Mouse (Mus musculus) C2C12 (cell line): ENCODE measurements at regions not wholly inside any gene's neighbourhood (a gene's known extent, or its start where the extent isn't known, plus 50 kb on each side); places are given as distances from the start of the nearest gene placed in this dataset.

Experiments used
- H3K27me3 ChIP-seq: one replicate; pipeline ENCODE4 v1.6.1; 2011; ENCODE audit not compliant: control insufficient read depth, insufficient read depth, insufficient read length
- H3K36me3 ChIP-seq: one replicate; pipeline ENCODE4 v1.6.1; 2011; ENCODE audit not compliant: control insufficient read depth, insufficient read depth
- H3K4me3 ChIP-seq: one replicate; pipeline ENCODE4 v1.5.1; 2011; ENCODE audit warnings: mild to moderate bottlenecking, control low read depth; ENCODE audit not compliant: poor library complexity, insufficient read depth, severe bottlenecking
- H3K79me2 ChIP-seq: one replicate; pipeline ENCODE4 v1.6.1; 2011; ENCODE audit not compliant: control insufficient read depth, insufficient read depth
- H3K79me3 ChIP-seq: one replicate; pipeline ENCODE4 v1.6.1; 2011; ENCODE audit warnings: low read depth, control low read depth
- H3ac ChIP-seq: one replicate; pipeline ENCODE3; 2011; ENCODE audit warnings: low read depth; ENCODE audit not compliant: control insufficient read depth, insufficient read length
- CEBPB ChIP-seq: IDR thresholded peaks from one replicate; pipeline ENCODE4 v1.6.1; 2011; ENCODE audit warnings: low read depth, mild to moderate bottlenecking, control low read depth, moderate library complexity
- CTCF ChIP-seq: IDR thresholded peaks from one replicate; pipeline ENCODE4 v1.5.1; 2011; ENCODE audit not compliant: control insufficient read depth, insufficient read depth, insufficient read length
- FOSL1 ChIP-seq: IDR thresholded peaks from one replicate; pipeline ENCODE4 v1.8.0; 2011; ENCODE audit warnings: mild to moderate bottlenecking, low read length; ENCODE audit not compliant: poor library complexity, insufficient read depth, severe bottlenecking
- MAX ChIP-seq: IDR thresholded peaks from one replicate; pipeline ENCODE4 v1.6.1; 2011; ENCODE audit warnings: mild to moderate bottlenecking, control low read depth
- MYOD1 ChIP-seq: IDR thresholded peaks from one replicate; pipeline ENCODE4 v1.6.1; 2011; ENCODE audit warnings: low read depth; ENCODE audit not compliant: control insufficient read depth, insufficient read length
- MYOG ChIP-seq: IDR thresholded peaks from one replicate; pipeline ENCODE4 v1.6.1; 2011; ENCODE audit not compliant: control insufficient read depth, insufficient read length; ENCODE audit errors: extremely low read depth
- USF1 ChIP-seq: IDR thresholded peaks from one replicate; pipeline ENCODE4 v1.6.1; 2011; ENCODE audit warnings: low read depth, mild to moderate bottlenecking, control low read depth, moderate library complexity

DNA sequence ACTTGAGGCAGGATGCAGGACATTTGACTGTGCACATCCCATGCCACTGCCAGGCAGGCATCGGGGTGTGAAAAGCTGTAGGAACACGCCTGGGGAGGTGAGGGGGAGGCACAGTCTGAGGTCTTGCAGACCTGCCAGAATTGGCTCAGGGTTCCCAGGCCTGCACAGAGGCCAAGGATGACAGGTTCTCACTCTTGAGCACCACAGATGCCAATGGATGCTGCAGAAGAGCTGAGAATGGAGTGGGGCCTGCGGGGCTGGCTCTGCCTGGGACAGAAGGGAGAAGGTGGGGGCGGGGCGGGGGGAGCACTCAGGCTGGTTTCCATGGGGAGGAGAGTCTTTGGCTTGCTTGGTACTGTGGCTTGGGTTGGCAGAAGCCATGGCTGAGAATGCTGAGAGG is 469.2 kb upstream of the Syt1 start:
- no peaks in the 10 kb centered on the region for H3K79me2 ChIP-seq
- H3K79me3 ChIP-seq: no peaks in the 10 kb centered on the region
- H3ac ChIP-seq: no peak overlapping the region
- H3K4me3 ChIP-seq: no peak overlapping the region
- no peak for TF ChIP-seq FOSL1
- H3K36me3 ChIP-seq: no peaks in the 10 kb centered on the region
- H3K27me3 ChIP-seq: no peaks in the 10 kb centered on the region

DNA sequence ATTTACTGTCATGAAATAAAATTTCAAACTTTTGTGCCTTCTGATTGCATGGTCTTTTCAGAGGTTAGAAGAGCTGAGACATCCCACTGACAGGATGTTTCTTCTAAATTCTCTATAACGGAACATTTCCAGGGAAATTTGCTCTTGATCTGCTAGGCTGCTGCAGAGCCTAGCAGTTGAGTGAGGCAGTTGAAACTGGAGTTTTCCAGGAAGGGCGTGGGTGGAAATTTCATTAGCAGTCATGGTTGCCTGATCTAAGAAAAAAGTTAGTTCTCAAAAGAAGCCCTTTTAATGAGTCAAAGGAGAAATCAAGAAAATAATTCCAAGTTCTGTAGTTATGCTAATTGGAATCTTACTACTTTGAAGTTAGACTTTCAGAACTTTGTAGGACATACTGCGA is 455.7 kb upstream of the Syt1 start:
- Histone ChIP-seq H3K79me3 (no peaks in the 10 kb centered on the region), H3K36me3 (no peaks in the 10 kb centered on the region), H3ac (no peak overlapping the region), H3K79me2 (no peaks in the 10 kb centered on the region), H3K4me3 (no peak overlapping the region), H3K27me3 (no peaks in the 10 kb centered on the region)
- TF ChIP-seq CEBPB (no peak), USF1 (no peak), FOSL1 (no peak), MAX (no peak), CTCF (no peak), MYOD1 (no peak), MYOG (no peak)

DNA sequence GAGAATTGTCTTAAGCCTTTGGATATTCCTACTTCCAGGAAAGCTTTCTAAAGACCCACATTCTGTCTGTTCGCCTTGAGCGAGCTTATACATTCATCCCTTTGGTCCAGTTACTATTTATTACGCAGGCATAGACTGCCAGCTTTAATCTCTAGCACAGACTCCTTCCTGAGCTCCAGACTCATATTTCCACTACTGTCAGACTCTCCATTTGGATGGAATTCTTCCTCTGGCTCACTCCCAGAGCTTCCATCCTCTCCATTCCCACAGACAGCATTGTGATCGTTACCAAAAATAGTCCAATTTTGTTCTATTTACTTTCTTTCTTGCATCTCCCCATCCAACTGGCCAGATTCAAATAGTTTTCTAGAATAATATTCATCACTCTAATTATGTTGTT is 420.3 kb upstream of the Syt1 start:
- H3K27me3 ChIP-seq: no peaks in the 10 kb centered on the region
- H3K36me3 ChIP-seq: no peaks in the 10 kb centered on the region
- H3K4me3 ChIP-seq: no peak overlapping the region
- H3ac ChIP-seq: no peak overlapping the region
- no peaks in the 10 kb centered on the region for H3K79me2 ChIP-seq
- H3K79me3 ChIP-seq: no peaks in the 10 kb centered on the region
- TF ChIP-seq MYOD1: no peak
- TF ChIP-seq CTCF: no peak
- no peak for TF ChIP-seq FOSL1
- TF ChIP-seq MAX: no peak
- no peak for TF ChIP-seq USF1
- no peak for TF ChIP-seq MYOG
- TF ChIP-seq CEBPB: no peak

DNA sequence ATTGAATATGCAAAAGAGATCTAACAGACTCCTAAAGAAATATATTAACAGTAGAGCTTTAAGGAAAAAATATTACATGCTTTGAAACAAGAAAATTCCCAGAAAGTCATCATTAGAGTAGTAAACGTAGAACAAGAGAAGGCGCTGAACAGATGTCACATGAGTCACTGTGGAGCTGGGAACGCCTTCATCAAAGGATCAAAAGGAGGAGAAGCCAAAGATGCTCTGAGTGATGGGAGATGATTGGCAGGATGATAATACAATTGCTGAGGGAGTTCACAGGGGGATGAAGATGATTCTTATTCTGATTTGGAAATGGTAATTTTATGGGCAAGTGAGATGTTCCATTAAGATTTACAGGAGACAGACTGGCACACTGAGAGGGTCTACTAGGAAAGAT is 417.1 kb upstream of the Syt1 start:
- H3K79me2 ChIP-seq: no peaks in the 10 kb centered on the region
- no peak for TF ChIP-seq CEBPB
- TF ChIP-seq MYOD1: no peak
- H3K27me3 ChIP-seq: no peaks in the 10 kb centered on the region
- no peak overlapping the region for H3K4me3 ChIP-seq
- H3ac ChIP-seq: no peak overlapping the region
- H3K36me3 ChIP-seq: no peaks in the 10 kb centered on the region
- H3K79me3 ChIP-seq: no peaks in the 10 kb centered on the region

DNA sequence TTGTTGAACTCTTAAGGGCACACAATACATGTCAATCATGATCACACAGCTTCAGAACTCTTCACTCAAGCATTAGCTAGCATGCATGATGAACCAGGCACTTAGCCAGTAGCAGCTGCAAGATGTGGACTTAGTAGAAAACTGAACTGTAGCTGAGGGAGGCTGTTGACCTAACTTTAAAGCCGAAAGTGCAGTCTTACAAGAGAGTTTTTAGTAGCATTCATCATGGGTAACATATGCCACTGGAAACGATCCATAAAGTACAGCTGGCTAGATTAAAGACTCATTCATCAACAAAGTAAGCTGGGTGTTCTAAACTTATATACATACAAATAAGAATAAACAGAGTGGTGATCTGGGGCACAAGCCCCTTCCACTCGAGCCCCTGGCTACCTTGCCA is 396.2 kb upstream of the Syt1 start:
- Histone ChIP-seq H3ac (no peak overlapping the region), H3K27me3 (no peaks in the 10 kb centered on the region), H3K79me3 (no peaks in the 10 kb centered on the region), H3K36me3 (no peaks in the 10 kb centered on the region), H3K79me2 (no peaks in the 10 kb centered on the region), H3K4me3 (no peak overlapping the region)
- TF ChIP-seq CEBPB (no peak), FOSL1 (no peak), MAX (no peak), MYOG (no peak), CTCF (no peak), MYOD1 (no peak), USF1 (no peak)

DNA sequence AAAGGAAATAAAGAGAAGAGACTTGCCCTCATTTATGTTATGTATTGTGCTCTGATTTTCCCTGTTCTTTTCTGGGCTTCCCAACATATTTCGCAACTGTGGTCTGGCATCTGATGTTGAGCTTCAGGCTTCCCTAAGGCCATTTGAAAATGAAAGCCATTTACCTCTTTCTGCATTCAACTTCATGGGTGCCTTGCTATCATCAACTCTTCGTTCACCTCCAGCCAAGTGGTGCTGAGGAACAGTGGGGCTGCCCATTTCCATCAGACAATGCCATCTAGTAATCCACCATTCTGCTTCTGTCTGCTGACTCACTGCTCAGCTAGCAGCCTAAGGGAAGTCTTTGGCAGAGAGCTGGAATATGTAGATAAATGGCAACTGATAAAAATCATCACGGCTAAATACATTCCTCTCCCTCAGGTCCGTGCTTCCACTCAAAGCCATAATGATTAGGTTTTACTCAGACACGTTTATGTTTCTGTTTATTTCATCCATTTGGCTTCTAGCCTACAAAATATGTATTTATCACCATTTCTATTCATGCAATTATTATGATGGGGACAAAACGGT is 394.4 kb upstream of the Syt1 start:
- no peaks in the 10 kb centered on the region for H3K27me3 ChIP-seq
- TF ChIP-seq MYOD1 (no peak), USF1 (no peak), MYOG (no peak), FOSL1 (no peak), CTCF (no peak), CEBPB (no peak), MAX (no peak)
- H3K79me3 ChIP-seq: no peaks in the 10 kb centered on the region
- H3ac ChIP-seq: no peak overlapping the region
- no peaks in the 10 kb centered on the region for H3K79me2 ChIP-seq
- H3K4me3 ChIP-seq: no peak overlapping the region
- no peaks in the 10 kb centered on the region for H3K36me3 ChIP-seq

DNA sequence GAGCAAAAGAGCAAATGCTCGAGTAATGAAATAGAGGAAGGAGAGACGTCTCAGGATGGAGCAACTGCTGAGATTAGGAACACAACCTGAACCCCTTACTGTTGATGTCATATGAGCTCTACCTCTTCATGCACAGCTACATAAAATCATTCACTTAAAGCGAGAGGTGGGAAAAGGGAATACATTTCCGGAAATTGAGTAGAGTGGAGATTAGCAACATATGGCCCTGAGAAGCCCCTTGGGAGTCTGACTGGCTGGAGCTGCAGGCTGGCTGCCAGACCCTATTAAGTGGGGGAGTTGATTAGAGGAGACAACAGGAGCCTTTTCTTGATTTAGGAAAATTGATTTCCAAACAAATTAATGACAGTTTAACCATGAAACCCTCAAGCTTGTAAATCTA is 373.0 kb upstream of the Syt1 start:
- H3K4me3 ChIP-seq: no peak overlapping the region
- TF ChIP-seq USF1 (no peak), FOSL1 (no peak), MAX (no peak), MYOG (no peak), MYOD1 (no peak), CEBPB (no peak)

More for the DNA sequence above, 373.0 kb upstream of the Syt1 start:
- H3K79me2 ChIP-seq: no peaks in the 10 kb centered on the region
- no peaks in the 10 kb centered on the region for H3K27me3 ChIP-seq
- H3K79me3 ChIP-seq: no peaks in the 10 kb centered on the region
- no peak overlapping the region for H3ac ChIP-seq
- no peaks in the 10 kb centered on the region for H3K36me3 ChIP-seq
